Mouse (Mus musculus) G1E (cell line): ENCODE measurements at regions not wholly inside any gene's neighbourhood (a gene's known extent, or its start where the extent isn't known, plus 50 kb on each side); places are given as distances from the start of the nearest gene placed in this dataset.

Source experiments
- CTCF ChIP-seq: IDR thresholded peaks from 2 replicates; pipeline ENCODE4 v1.5.1; 2012; ENCODE audit warnings: low read depth, low read length, inconsistent platforms, mixed read lengths
- GATA1 ChIP-seq: IDR thresholded peaks from 2 replicates; pipeline ENCODE4 v1.6.1; 2012; ENCODE audit warnings: borderline replicate concordance, low read length, inconsistent platforms, mixed read lengths
- POLR2AphosphoS5 ChIP-seq: IDR thresholded peaks from 2 replicates; pipeline ENCODE4 v1.6.1; 2012; ENCODE audit warnings: low read depth, low read length, inconsistent platforms; ENCODE audit not compliant: insufficient replicate concordance
- TAL1 ChIP-seq: conservative IDR thresholded peaks from 2 replicates; pipeline ENCODE4 v1.6.1; 2012; ENCODE audit warnings: low read depth, low read length, inconsistent platforms, mixed read lengths

GRCm38 (mm10) chr1:92275388-92275787 is 79.9 kb upstream of the Hdac4 start:
- TF ChIP-seq CTCF, result 0 out of 2 replicates have a peak, but pooled peaks have one; percentile 12
- TF ChIP-seq GATA1, result no peak
- TF ChIP-seq POLR2AphosphoS5, result no peak
- no peak for TF ChIP-seq TAL1
